Comparison of ENCODE assay signal across 14 mouse cellular contexts in the genomic region with DNA sequence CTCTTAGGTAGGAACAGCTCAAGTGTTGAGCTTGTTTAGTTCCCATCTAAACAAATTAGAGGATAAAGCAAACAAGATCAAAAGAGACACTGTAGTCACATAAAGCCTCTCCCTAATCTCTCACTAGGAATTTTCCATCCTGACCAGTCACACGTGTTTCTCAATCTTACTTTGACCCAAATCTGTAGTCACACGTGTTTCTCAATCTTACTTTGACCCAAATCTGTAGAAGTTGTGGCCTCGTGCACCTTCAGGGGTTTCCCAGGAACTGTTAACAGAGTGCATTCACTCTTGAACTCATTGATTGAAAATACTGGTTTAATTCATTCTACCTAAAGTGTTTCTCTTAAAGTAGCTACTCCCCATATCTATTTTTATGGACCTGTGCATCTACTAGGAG. TPM values are rescaled to one million over a fixed set of nuclear protein-coding genes. Genes with fewer than 3 reads are reported as not detected.
"Had no signal": no experiment of that assay in that cellular context is flagged by ENCODE, and none has a peak within 500 bp of the region (broad histone marks: within the 10 kb centered on the region; RNA-seq: fewer than 3 reads in every experiment).

No protein-coding gene starts in this region.

RNA-seq across cellular contexts. Expression of gene Gm10553, which starts 26.9 kb away (rescaled TPM):
- total RNA-seq: neutrophil, adult 5-6 weeks had no signal
- polyA plus RNA-seq: neural tube, embryonic 13.5 days; neural tube, embryonic 14.5 days; neural tube, embryonic 15.5 days; small intestine, adult 2 months; spleen, adult 2 months; stomach, embryonic 14.5 days; stomach, embryonic 15.5 days; stomach, embryonic 16.5 days; stomach, postnatal 0 days; testis, adult 2 months; thymus, adult 2 months; thymus, postnatal 0 days; urinary bladder, adult 2 months had no signal

RNA-seq across cellular contexts. Expression of gene A530032D15Rik, which starts 36.6 kb away (rescaled TPM):
- polyA plus RNA-seq: neural tube, embryonic 13.5 days; neural tube, embryonic 14.5 days; neural tube, embryonic 15.5 days; stomach, embryonic 14.5 days; stomach, embryonic 15.5 days; stomach, postnatal 0 days; testis, adult 2 months had no signal
